Mouse (Mus musculus): Measurements from ENCODE around the gene B4gat1.

DNA sequence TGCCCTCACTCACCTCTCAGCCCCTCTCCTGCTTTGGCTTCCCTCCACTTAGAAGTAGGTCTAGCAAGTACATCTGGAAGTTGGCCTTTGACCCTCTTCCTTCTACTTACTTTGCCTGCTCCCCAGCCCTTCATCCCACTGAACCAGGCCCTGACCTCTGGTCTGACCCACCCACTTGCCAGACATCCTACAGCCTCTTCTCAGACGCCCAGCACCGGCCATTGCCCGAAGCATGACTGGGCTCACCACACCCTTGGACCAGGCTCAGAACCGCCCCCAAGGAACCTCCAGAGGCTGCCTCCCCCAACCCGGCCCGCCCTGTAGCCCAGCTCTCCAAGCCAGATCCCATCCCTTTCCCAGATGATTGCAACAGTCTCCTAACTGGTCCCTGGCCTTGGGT lies 23.8 kb downstream of the B4gat1 start:
- TF ChIP-seq HCFC1 (IDR thresholded peaks at IDR 0.05; ENCODE audit: borderline replicate concordance, insufficient read depth, low read length) (no peak), ZNF384 (IDR thresholded peaks at IDR 0.05; ENCODE audit: low read depth, low read length) (no peak), CHD2 (IDR thresholded peaks at IDR 0.05; ENCODE audit: low read depth, low read length) (no peak), ZC3H11A (IDR thresholded peaks at IDR 0.05; ENCODE audit: borderline replicate concordance, low read depth, low read length) (no peak)

All from ES-E14 (cell line).